In the genomic region with DNA sequence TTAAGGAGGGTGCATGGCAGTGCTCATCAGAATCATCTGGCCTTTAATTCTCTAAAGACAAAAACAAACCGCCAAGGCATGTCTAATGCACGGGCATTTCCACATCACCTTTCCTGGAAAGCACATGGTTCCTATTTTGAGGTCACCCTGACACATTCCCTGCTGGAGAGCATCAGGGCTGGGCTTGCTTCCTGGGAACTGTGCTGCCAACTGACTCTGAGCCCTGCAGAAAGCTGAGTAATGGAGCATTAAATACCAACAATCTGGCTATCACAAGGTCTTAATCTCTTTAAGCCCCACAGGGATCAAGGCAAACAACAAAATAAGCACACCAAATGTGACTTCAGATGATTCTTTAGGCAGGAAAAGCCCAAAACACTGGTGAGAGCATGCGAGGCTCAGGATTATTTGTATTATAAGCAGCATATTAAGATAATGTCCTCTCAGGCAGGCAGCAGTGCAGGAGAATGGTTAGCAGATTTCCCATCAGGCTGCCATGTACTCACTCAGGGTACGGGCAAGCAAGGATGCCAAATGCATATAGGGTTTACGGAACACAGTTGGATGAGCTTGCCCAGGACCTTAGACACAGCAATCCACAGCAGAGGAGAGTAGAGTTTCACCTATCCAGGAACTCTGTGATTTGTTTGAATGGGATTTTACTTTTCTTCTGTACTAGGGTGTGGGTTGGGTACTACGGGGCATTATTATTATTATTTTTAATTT, we compare ENCODE assay signal across 13 mouse cellular contexts. TPM values are rescaled to one million over a fixed set of nuclear protein-coding genes. Genes with fewer than 3 reads are reported as not detected.
A peak's percentile ranks its signal among the peaks of the same experiment; 100 is the strongest.
DNase-seq lines count a peak whose midpoint lies in the region; ATAC-seq and TF ChIP-seq lines count a peak whose summit lies in the region.
"Had no signal": no experiment of that assay in that cellular context is flagged by ENCODE, and none has a peak within 500 bp of the region (broad histone marks: within the 10 kb centered on the region; RNA-seq: fewer than 3 reads in every experiment).

No protein-coding gene starts in this region.

- TF ChIP-seq CTCF in gastrocnemius, adult 2 months (IDR thresholded peaks at IDR 0.05), result no peak

- no peaks in the 10 kb centered on the region for H3K27me3 ChIP-seq in midbrain, embryonic 10.5 days (ENCODE audit: low read depth, poor library complexity, severe bottlenecking)
- H3K27me3 ChIP-seq: embryonic facial prominence, embryonic 15.5 days; intestine, embryonic 15.5 days; liver, embryonic 13.5 days had no signal

- H3K4me3 ChIP-seq in midbrain, embryonic 10.5 days, result no peak overlapping the region
- H3K4me3 ChIP-seq in gastrocnemius, adult 2 months, result no peak overlapping the region
- H3K4me3 ChIP-seq: embryonic facial prominence, embryonic 15.5 days; intestine, embryonic 15.5 days; liver, embryonic 13.5 days had no signal

- 55% methylated on average over 6 of the region's 6 CpGs for WGBS in midbrain, embryonic 10.5 days

- no peaks in the 10 kb centered on the region for H3K9me3 ChIP-seq in midbrain, embryonic 10.5 days (replicated peaks)
- H3K9me3 ChIP-seq: embryonic facial prominence, embryonic 15.5 days; intestine, embryonic 15.5 days; liver, embryonic 13.5 days had no signal

- peak; percentile 16 for DNase-seq in left cerebral cortex, postnatal 4 days
- no peak for DNase-seq in left cerebral cortex, postnatal 10 days (ENCODE audit: extremely low spot score in 1 of 2, low spot score in 2 of 2)
- peak; percentile 69 to 74 for DNase-seq in cerebellum, postnatal 25 days
- DNase-seq in midbrain, embryonic 10.5 days (ENCODE audit: low spot score), result no peak
- DNase-seq in spleen, postnatal 14 days (ENCODE audit: low spot score in 2 of 2), result no peak
- DNase-seq in gastrocnemius, adult 2 months, result no peak
- DNase-seq: layer of hippocampus, postnatal 36 days; liver, embryonic 13.5 days had no signal

- peaks cover 15% of the 10 kb centered on the region for H3K4me1 ChIP-seq in midbrain, embryonic 10.5 days
- H3K4me1 ChIP-seq: embryonic facial prominence, embryonic 15.5 days; intestine, embryonic 15.5 days; liver, embryonic 13.5 days had no signal

- peak overlapping the region; percentile 39 for H3K27ac ChIP-seq in midbrain, embryonic 10.5 days (replicated peaks)
- no peak overlapping the region for H3K27ac ChIP-seq in gastrocnemius, adult 2 months
- H3K27ac ChIP-seq: embryonic facial prominence, embryonic 15.5 days; intestine, embryonic 15.5 days; liver, embryonic 13.5 days had no signal

- intact Hi-C loops in left cerebral cortex, postnatal 4 days (cut with DNase I), result no loop called here
- intact Hi-C loops in left cerebral cortex, postnatal 10 days (cut with DNase I), result no loop called here
- intact Hi-C loops in gastrocnemius, adult 2 months (cut with DNase I), result no loop called here

- no peaks in the 10 kb centered on the region for H3K36me3 ChIP-seq in midbrain, embryonic 10.5 days
- H3K36me3 ChIP-seq: embryonic facial prominence, embryonic 15.5 days; intestine, embryonic 15.5 days; liver, embryonic 13.5 days had no signal

- no peak for ATAC-seq in megakaryocyte-erythroid progenitor cell, adult 5-6 weeks (replicated peaks; ENCODE audit: low FRiP score, low TSS enrichment, poor library complexity, severe bottlenecking)
- ATAC-seq: intestine, embryonic 15.5 days had no signal

RNA-seq across cellular contexts. Expression of gene 4930544G11Rik, which starts 17.1 kb away (rescaled TPM):
- total RNA-seq in left cerebral cortex, postnatal 4 days (2021), result not detected
- total RNA-seq in left cerebral cortex, postnatal 10 days (2021), result not detected
- not detected in 2 replicates for polyA plus RNA-seq in midbrain, embryonic 10.5 days (2016; fragmentation: Nextera tagmentation; extraction: Ambion mirVana)
- not detected in 2 replicates for total RNA-seq in megakaryocyte-erythroid progenitor cell, adult 5-6 weeks (2014; fragmentation: Nextera tagmentation)
- total RNA-seq in megakaryocyte-erythroid progenitor cell, adult 5-6 weeks (2017), result not detected in 2 replicates
- not detected for total RNA-seq in gastrocnemius, adult 2 months (2021)
- total RNA-seq: adrenal gland, adult 18-20 months; layer of hippocampus, postnatal 36 days had no signal
- polyA plus RNA-seq: embryonic facial prominence, embryonic 15.5 days; heart, embryonic 11.5 days; intestine, embryonic 15.5 days; liver, embryonic 13.5 days had no signal

Comparison
In these comparisons a context has a peak if more than half of its experiments do, and no peak if none do; other contexts are left out.
1. DNase-seq: peak in left cerebral cortex, postnatal 4 days (single experiment) and cerebellum, postnatal 25 days (2 of 2); none in left cerebral cortex, postnatal 10 days (0 of 2), midbrain, embryonic 10.5 days (single experiment), spleen, postnatal 14 days (0 of 2) and gastrocnemius, adult 2 months (single experiment).